Mouse (Mus musculus) ES-E14 (cell line): ENCODE measurements at regions not wholly inside any gene's neighbourhood (a gene's known extent, or its start where the extent isn't known, plus 50 kb on each side); places are given as distances from the start of the nearest gene placed in this dataset.
A peak's percentile ranks its signal among the peaks of the same experiment; 100 is the strongest.

ENCODE experiments used
- DNase-seq: peaks from one replicate; pipeline ENCODE4 v3.0.0-alpha.2; 2013; ENCODE audit warnings: low read depth, low spot score
- H3K27ac ChIP-seq: 2 replicates; pipeline ENCODE4 v1.5.1; 2012; ENCODE audit warnings: low read depth, mild to moderate bottlenecking, low read length, moderate library complexity, mixed read lengths; ENCODE audit not compliant: poor library complexity, insufficient read depth, severe bottlenecking
- H3K36me3 ChIP-seq: 2 replicates; pipeline ENCODE4 v1.6.1; 2012; ENCODE audit warnings: mild to moderate bottlenecking, low read length, moderate library complexity, mixed read lengths; ENCODE audit not compliant: control insufficient read depth, poor library complexity, insufficient read depth, severe bottlenecking
- H3K4me1 ChIP-seq, 2 experiments: fragments of 150-350 bp in 1 of 2; sonication (generic) in 1 of 2; 2 replicates each; pipeline ENCODE4 v1.6.1; 2012; ENCODE audit warnings: low read length in 2 of 2, mild to moderate bottlenecking in 1 of 2, mixed read lengths in 1 of 2; ENCODE audit not compliant: control insufficient read depth in 2 of 2, insufficient read depth in 2 of 2, poor library complexity in 1 of 2
- H3K4me3 ChIP-seq, 2 experiments: fragments of 150-350 bp in 1 of 2; sonication (generic) in 1 of 2; 2 replicates each; pipeline ENCODE4 v1.5.1; 2012; ENCODE audit warnings: low read length in 2 of 2, low read depth in 1 of 2, mild to moderate bottlenecking in 1 of 2, mixed read lengths in 1 of 2; ENCODE audit not compliant: insufficient read depth in 1 of 2, poor library complexity in 1 of 2, severe bottlenecking in 1 of 2
- H3K9ac ChIP-seq: 2 replicates; pipeline ENCODE4 v1.6.1; 2012; ENCODE audit warnings: low read depth, mild to moderate bottlenecking, low read length, mixed read lengths; ENCODE audit not compliant: poor library complexity, insufficient read depth, severe bottlenecking
- H3K9me3 ChIP-seq: fragments of 150-350 bp; sonication (generic); 2 replicates; pipeline ENCODE4 v1.6.1; 2012; ENCODE audit warnings: low read depth, mild to moderate bottlenecking, low read length; ENCODE audit not compliant: control insufficient read depth, insufficient read depth
- CHD2 ChIP-seq: IDR thresholded peaks from 2 replicates; pipeline ENCODE4 v1.6.1; 2014; ENCODE audit warnings: mild to moderate bottlenecking, low read depth, low read length, inconsistent platforms
- HCFC1 ChIP-seq: IDR thresholded peaks from 2 replicates; pipeline ENCODE4 v1.6.1; 2012; ENCODE audit warnings: low read length, inconsistent platforms, borderline replicate concordance; ENCODE audit not compliant: insufficient read depth
- MAFK ChIP-seq: IDR thresholded peaks from 2 replicates; pipeline ENCODE4 v1.6.1; 2014; ENCODE audit warnings: mild to moderate bottlenecking, low read depth, low read length, inconsistent platforms; ENCODE audit not compliant: insufficient read depth
- ZC3H11A ChIP-seq: IDR thresholded peaks from 2 replicates; pipeline ENCODE4 v1.6.1; 2012; ENCODE audit warnings: low read depth, mild to moderate bottlenecking, inconsistent platforms, low read length, borderline replicate concordance
- ZNF384 ChIP-seq: IDR thresholded peaks from 2 replicates; pipeline ENCODE4 v1.6.1; 2012; ENCODE audit warnings: low read depth, low read length, inconsistent platforms
- in situ Hi-C, 2 experiments: fragments of 600-800 bp; cut with MboI; formaldehyde crosslinking; loops; one replicate each; pipeline ENCODE4 v1.15.1; 2025; ENCODE audit warnings: low sequenced_read_pairs in 2 of 2, inconsistent platforms in 1 of 2; ENCODE audit not compliant: unreplicated experiment in 2 of 2

DNA sequence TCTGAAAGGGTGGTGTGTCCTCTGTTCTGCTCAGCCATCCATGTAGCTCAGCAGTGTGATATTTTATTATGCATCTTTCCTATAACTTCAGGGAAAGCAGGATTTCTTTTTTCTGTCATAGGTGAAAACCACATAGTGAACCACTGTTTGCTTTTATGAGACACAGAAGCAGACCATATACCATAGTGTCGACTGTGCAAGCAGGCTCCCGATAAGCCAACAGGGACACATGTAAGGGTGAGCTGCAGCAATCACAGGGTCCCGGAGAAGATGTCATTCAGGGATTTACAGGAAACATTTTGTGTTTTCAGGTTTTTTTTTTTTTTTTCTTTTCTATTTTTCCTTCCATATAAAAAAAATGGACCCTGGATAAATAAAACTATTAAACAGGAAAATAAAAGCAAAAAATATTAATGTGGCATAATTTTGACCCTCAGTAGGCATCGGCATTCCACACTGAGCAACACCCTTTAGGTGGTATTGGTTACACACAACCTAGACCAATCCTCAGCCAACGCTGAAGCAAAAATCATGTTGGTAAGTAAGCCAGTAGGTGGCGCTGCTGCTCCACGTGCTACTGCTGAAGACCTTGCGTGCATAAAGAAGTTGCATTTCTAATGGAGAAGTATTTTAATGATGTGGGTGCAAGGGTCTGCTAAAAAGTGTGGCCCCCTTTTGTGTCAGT is 146.7 kb upstream of the C9orf72 start:
- Histone ChIP-seq H3K27ac (no peak overlapping the region), H3K36me3 (no peaks in the 10 kb centered on the region), H3K9ac (no peak overlapping the region), H3K4me3 (no peak overlapping the region), H3K4me1 (no peaks in the 10 kb centered on the region), H3K9me3 (peaks cover 4% of the 10 kb centered on the region; the same call in 1 of the 2 replicates)
- TF ChIP-seq CHD2 (no peak), ZC3H11A (peak; percentile 77)
- DNase-seq, result peak; percentile 53
- in situ Hi-C loops, result no loop called here

DNA sequence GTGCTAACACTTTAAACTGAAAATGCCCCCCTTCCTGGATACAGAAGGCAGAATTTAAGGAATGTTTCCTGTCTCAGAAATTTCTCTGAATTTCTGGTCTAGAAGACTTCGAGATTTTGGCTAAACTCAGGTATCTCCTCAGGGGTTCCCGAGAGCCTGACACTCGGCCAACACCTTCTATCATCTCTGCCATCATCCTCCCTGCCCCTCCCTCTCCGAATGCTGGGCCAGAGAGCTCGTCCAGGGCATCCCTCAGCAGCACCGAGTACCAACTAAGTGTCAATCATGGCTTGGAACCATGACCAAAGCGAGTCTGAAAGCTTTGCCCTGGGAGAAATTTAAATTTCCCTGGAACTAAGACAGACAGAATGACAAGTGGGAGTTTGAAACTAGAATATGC is 138.2 kb upstream of the C9orf72 start:
- H3K9me3 ChIP-seq, result no peaks in the 10 kb centered on the region
- H3K4me3 ChIP-seq, result no peak overlapping the region
- no peak overlapping the region for H3K9ac ChIP-seq
- no peak overlapping the region for H3K27ac ChIP-seq
- in situ Hi-C loops, result no loop called here
- no peak for DNase-seq
- no peak for TF ChIP-seq MAFK
- H3K4me1 ChIP-seq, result no peaks in the 10 kb centered on the region
- no peaks in the 10 kb centered on the region for H3K36me3 ChIP-seq

DNA sequence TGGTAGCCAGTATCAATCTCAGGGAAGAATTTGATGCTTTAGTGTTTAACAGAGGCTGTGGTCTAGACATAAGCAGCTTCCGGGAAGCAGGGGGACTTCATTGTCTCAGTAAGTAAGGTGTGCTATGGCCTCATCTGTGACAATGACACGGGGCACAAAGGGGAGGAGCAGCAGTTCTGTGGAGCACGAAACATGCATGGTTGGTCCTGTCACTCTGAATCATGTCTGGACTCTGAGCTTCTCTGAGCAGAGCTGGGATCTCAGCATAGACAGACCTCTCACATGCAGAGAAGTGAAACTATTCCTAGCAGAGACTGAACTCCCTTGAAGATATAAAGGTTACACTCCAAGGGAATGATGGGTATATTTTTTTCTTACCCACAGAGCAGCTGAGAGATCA is 136.2 kb upstream of the C9orf72 start:
- no peak for DNase-seq
- Histone ChIP-seq H3K4me1 (no peaks in the 10 kb centered on the region), H3K4me3 (no peak overlapping the region), H3K9me3 (no peaks in the 10 kb centered on the region), H3K27ac (no peak overlapping the region), H3K9ac (no peak overlapping the region), H3K36me3 (no peaks in the 10 kb centered on the region)
- TF ChIP-seq ZC3H11A, result no peak
- TF ChIP-seq ZNF384, result no peak
- no peak for TF ChIP-seq MAFK
- TF ChIP-seq HCFC1, result no peak
- TF ChIP-seq CHD2, result no peak
- in situ Hi-C loops, result no loop called here

DNA sequence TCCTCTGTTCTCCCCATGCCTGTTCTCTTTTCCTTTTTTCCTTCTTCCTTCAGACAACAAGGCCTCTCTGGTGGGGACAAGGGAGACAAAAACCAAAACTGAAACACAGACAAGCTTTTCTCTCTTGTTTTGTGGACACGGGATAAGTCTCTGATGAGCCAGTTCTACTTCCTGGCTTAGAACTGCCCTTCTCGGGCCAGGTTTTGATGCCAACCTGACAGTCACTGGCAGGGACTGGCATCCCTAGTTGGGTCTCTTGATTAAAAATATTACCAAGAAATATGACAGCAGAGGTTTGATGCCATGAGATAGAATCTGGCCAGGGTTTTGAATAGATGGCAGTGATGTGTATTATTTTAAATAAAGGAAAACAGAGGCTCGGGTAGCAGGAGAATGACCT is 133.4 kb upstream of the C9orf72 start:
- Histone ChIP-seq H3K4me1 (no peaks in the 10 kb centered on the region), H3K36me3 (no peaks in the 10 kb centered on the region), H3K4me3 (no peak overlapping the region), H3K9me3 (no peaks in the 10 kb centered on the region), H3K9ac (no peak overlapping the region), H3K27ac (no peak overlapping the region)
- TF ChIP-seq MAFK (no peak), HCFC1 (no peak), ZNF384 (no peak), CHD2 (no peak), ZC3H11A (no peak)
- no peak for DNase-seq
- in situ Hi-C loops, result no loop called here

DNA sequence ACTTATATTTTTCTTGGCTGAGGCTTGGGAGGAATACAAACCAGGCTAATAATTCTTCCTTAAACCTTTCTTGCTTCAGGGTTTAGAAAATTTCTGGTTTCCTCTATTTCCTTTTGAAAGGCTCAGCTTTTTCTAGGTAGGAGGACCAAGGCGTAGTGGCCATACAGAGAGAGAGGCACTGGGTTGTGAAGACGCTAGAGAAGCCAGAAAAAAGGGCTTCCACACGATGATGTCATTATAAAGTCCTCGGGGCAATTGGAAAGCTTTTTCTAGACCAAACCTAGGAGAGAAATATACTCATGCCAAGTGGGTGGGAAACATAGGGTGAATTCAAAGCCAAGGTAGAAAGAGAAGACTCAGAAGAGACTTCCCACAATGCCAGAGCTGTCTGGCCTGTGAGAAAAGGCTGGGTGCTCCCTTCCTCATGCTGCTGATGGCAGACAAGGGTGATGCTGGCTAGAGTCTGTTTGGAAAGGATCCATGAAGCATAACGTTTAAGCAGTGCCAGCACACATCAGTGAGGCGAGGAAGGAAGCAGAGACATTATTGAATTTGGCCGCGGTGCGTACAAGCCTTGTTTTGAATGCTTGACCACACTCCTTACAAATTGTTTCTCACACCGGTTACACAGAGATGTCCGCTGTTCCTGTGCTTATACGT is 131.1 kb upstream of the C9orf72 start:
- Histone ChIP-seq H3K27ac (no peak overlapping the region), H3K4me3 (no peak overlapping the region), H3K9ac (no peak overlapping the region), H3K9me3 (no peaks in the 10 kb centered on the region), H3K4me1 (no peaks in the 10 kb centered on the region), H3K36me3 (no peaks in the 10 kb centered on the region)
- TF ChIP-seq CHD2 (no peak), ZC3H11A (no peak), HCFC1 (no peak), MAFK (no peak), ZNF384 (no peak)
- DNase-seq, result no peak
- in situ Hi-C loops, result no loop called here
